Mouse (Mus musculus) neural tube, embryonic 13.5 days (tissue): ENCODE data around the gene Pcbp2. TPM values are rescaled to one million over a fixed set of nuclear protein-coding genes. Genes with fewer than 3 reads are reported as not detected.

Experiments used
- ATAC-seq: fragments of 200-750 bp; cut with Nextera tagmentation; 2 replicates; pipeline ENCODE4 v1.8.0; 2017; ENCODE audit warnings: low read depth, mild to moderate bottlenecking, moderate TSS enrichment, moderate library complexity
- H3K27ac ChIP-seq: fragments of 300-500 bp; sonication (generic); replicated peaks from 2 replicates; pipeline ENCODE4 v1.5.1; 2015; ENCODE audit warnings: moderate library complexity, mild to moderate bottlenecking, inconsistent platforms
- H3K27me3 ChIP-seq: fragments of 300-500 bp; sonication (generic); 2 replicates; pipeline ENCODE4 v1.6.1; 2015; ENCODE audit warnings: mild to moderate bottlenecking, inconsistent platforms
- H3K36me3 ChIP-seq: fragments of 300-500 bp; sonication (generic); 2 replicates; pipeline ENCODE4 v1.6.1; 2015; ENCODE audit warnings: mild to moderate bottlenecking, inconsistent platforms
- H3K4me1 ChIP-seq: fragments of 300-500 bp; sonication (generic); replicated peaks from 2 replicates; pipeline ENCODE4 v1.6.1; 2015; ENCODE audit warnings: inconsistent platforms
- H3K4me2 ChIP-seq: fragments of 300-500 bp; sonication (generic); 2 replicates; pipeline ENCODE4 v1.6.1; 2015; ENCODE audit warnings: inconsistent platforms, mild to moderate bottlenecking, moderate library complexity
- H3K4me3 ChIP-seq: fragments of 300-500 bp; sonication (generic); 2 replicates; pipeline ENCODE4 v1.5.1; 2015; ENCODE audit warnings: mild to moderate bottlenecking, inconsistent platforms
- H3K9ac ChIP-seq: fragments of 300-500 bp; sonication (generic); 2 replicates; pipeline ENCODE4 v1.6.1; 2015; ENCODE audit warnings: moderate library complexity, mild to moderate bottlenecking, inconsistent platforms
- H3K9me3 ChIP-seq: fragments of 300-500 bp; sonication (generic); 2 replicates; pipeline ENCODE4 v1.6.1; 2016; ENCODE audit warnings: inconsistent platforms
- WGBS: fragments of 180-500 bp; shearing (Covaris S2); methylation state at CpG from one replicate; pipeline ENCODE4 v1.1.7; 2015; 5-methylcytosine and 5-hydroxymethylcytosine counted together
- polyA plus RNA-seq: library from polyadenylated mRNA; unstranded; fragments of >200 nt; fragmentation: Nextera tagmentation; extraction: Ambion mirVana; gene quantifications from 2 replicates; pipeline ENCODE4 v1.2.1, GENCODE M21; 2015

The Pcbp2 gene
- polyA plus RNA-seq, 1 experiment from 2014 or later = 142 TPM

GRCm38 (mm10) chr15:102470605-102471294, 411 bp downstream of the Pcbp2 start:
- peak; percentile 85 for ATAC-seq
- H3K4me1 ChIP-seq = peaks cover 20% of the 10 kb centered on the region
- peaks cover 27% of the 10 kb centered on the region for H3K36me3 ChIP-seq
- under 1% methylated on average over 36 of the region's 67 CpGs for WGBS
- H3K4me3 ChIP-seq = peak overlapping the region; percentile 74
- peaks cover 4% of the 10 kb centered on the region; the same call in 1 of the 2 replicates for H3K9me3 ChIP-seq
- peak overlapping the region; percentile 95 for H3K27ac ChIP-seq
- H3K4me2 ChIP-seq = peak overlapping the region; percentile 73
- H3K27me3 ChIP-seq = no peaks in the 10 kb centered on the region
- H3K9ac ChIP-seq = peak overlapping the region; percentile 88

GRCm38 (mm10) chr15:102471295-102471645, 931 bp downstream of the Pcbp2 start:
- peak overlapping the region; percentile 74 for H3K4me3 ChIP-seq
- peak overlapping the region; percentile 73 for H3K4me2 ChIP-seq
- H3K27me3 ChIP-seq = no peaks in the 10 kb centered on the region
- H3K36me3 ChIP-seq = peaks cover 32% of the 10 kb centered on the region
- peaks cover 20% of the 10 kb centered on the region for H3K4me1 ChIP-seq
- peak overlapping the region; percentile 88 for H3K9ac ChIP-seq
- H3K9me3 ChIP-seq = peaks cover 4% of the 10 kb centered on the region; the same call in 1 of the 2 replicates
- peak overlapping the region; percentile 95 for H3K27ac ChIP-seq
- WGBS = under 1% methylated on average over 10 of the region's 10 CpGs
- no peak for ATAC-seq

- Histone ChIP-seq H3K4me3 (peak overlapping the region; percentile 74), H3K27me3 (no peaks in the 10 kb centered on the region), H3K9me3 (peaks cover 4% of the 10 kb centered on the region; the same call in 1 of the 2 replicates), H3K9ac (peak overlapping the region; percentile 88), H3K36me3 (peaks cover 36% of the 10 kb centered on the region), H3K27ac (no peak overlapping the region), H3K4me2 (peak overlapping the region; percentile 73), H3K4me1 (peaks cover 20% of the 10 kb centered on the region)
- no peak for ATAC-seq
Measured at GRCm38 (mm10) chr15:102471727-102472126, 1.4 kb downstream of the Pcbp2 start.

- 75% methylated on average over 2 of the region's 2 CpGs for WGBS
- H3K4me2 ChIP-seq = no peak overlapping the region
- H3K9ac ChIP-seq = no peak overlapping the region
- H3K4me1 ChIP-seq = peaks cover 20% of the 10 kb centered on the region
- peaks cover 50% of the 10 kb centered on the region for H3K36me3 ChIP-seq
- H3K9me3 ChIP-seq = peaks cover 4% of the 10 kb centered on the region; the same call in 1 of the 2 replicates
- no peak overlapping the region for H3K27ac ChIP-seq
- no peaks in the 10 kb centered on the region for H3K27me3 ChIP-seq
- no peak for ATAC-seq
- H3K4me3 ChIP-seq = no peak overlapping the region
Measured at GRCm38 (mm10) chr15:102473246-102473645, 2.9 kb downstream of the Pcbp2 start.

- 86% methylated on average over 2 of the region's 2 CpGs for WGBS
- ATAC-seq = no peak
- Histone ChIP-seq H3K4me1 (peaks cover 20% of the 10 kb centered on the region), H3K36me3 (peaks cover 58% of the 10 kb centered on the region), H3K9ac (no peak overlapping the region), H3K9me3 (no peaks in the 10 kb centered on the region), H3K27ac (no peak overlapping the region), H3K27me3 (no peaks in the 10 kb centered on the region), H3K4me2 (no peak overlapping the region), H3K4me3 (no peak overlapping the region)
Measured at GRCm38 (mm10) chr15:102474520-102474919, 4.2 kb downstream of the Pcbp2 start.

GRCm38 (mm10) chr15:102483136-102483535, 12.8 kb downstream of the Pcbp2 start:
- H3K9ac ChIP-seq = no peak overlapping the region
- no peak overlapping the region for H3K4me3 ChIP-seq
- no peak overlapping the region for H3K4me2 ChIP-seq
- no peaks in the 10 kb centered on the region for H3K4me1 ChIP-seq
- no peaks in the 10 kb centered on the region for H3K27me3 ChIP-seq
- H3K36me3 ChIP-seq = peaks cover 83% of the 10 kb centered on the region
- no peaks in the 10 kb centered on the region for H3K9me3 ChIP-seq
- no peak for ATAC-seq
- no peak overlapping the region for H3K27ac ChIP-seq
- WGBS = 94% methylated on average over 3 of the region's 3 CpGs

- no peaks in the 10 kb centered on the region for H3K9me3 ChIP-seq
- no peak overlapping the region for H3K27ac ChIP-seq
- 92% methylated on average over 12 of the region's 12 CpGs for WGBS
- no peaks in the 10 kb centered on the region for H3K4me1 ChIP-seq
- H3K36me3 ChIP-seq = peaks cover 87% of the 10 kb centered on the region
- no peaks in the 10 kb centered on the region for H3K27me3 ChIP-seq
- H3K9ac ChIP-seq = no peak overlapping the region
- H3K4me2 ChIP-seq = no peak overlapping the region
- no peak overlapping the region for H3K4me3 ChIP-seq
- ATAC-seq = no peak
Measured at GRCm38 (mm10) chr15:102485853-102486252, 15.5 kb downstream of the Pcbp2 start.

GRCm38 (mm10) chr15:102487664-102488063, 17.3 kb downstream of the Pcbp2 start:
- no peak overlapping the region for H3K9ac ChIP-seq
- no peak overlapping the region for H3K27ac ChIP-seq
- no peaks in the 10 kb centered on the region for H3K4me1 ChIP-seq
- H3K4me2 ChIP-seq = no peak overlapping the region
- 74% methylated on average over 1 of the region's 1 CpGs for WGBS
- H3K36me3 ChIP-seq = peaks cover 84% of the 10 kb centered on the region
- no peak overlapping the region for H3K4me3 ChIP-seq
- ATAC-seq = no peak
- H3K9me3 ChIP-seq = no peaks in the 10 kb centered on the region
- H3K27me3 ChIP-seq = no peaks in the 10 kb centered on the region

GRCm38 (mm10) chr15:102498322-102498721, 28.0 kb downstream of the Pcbp2 start:
- no peak for ATAC-seq
- no peaks in the 10 kb centered on the region for H3K9me3 ChIP-seq
- no peak overlapping the region for H3K4me2 ChIP-seq
- no peaks in the 10 kb centered on the region for H3K4me1 ChIP-seq
- H3K27ac ChIP-seq = no peak overlapping the region
- 90% methylated on average over 3 of the region's 3 CpGs for WGBS
- H3K36me3 ChIP-seq = peaks cover 96% of the 10 kb centered on the region
- H3K4me3 ChIP-seq = no peak overlapping the region
- no peaks in the 10 kb centered on the region for H3K27me3 ChIP-seq
- H3K9ac ChIP-seq = no peak overlapping the region

- H3K4me3 ChIP-seq = no peak overlapping the region
- H3K9me3 ChIP-seq = no peaks in the 10 kb centered on the region
- WGBS = 78% methylated on average over 3 of the region's 3 CpGs
- H3K27me3 ChIP-seq = no peaks in the 10 kb centered on the region
- no peak overlapping the region for H3K27ac ChIP-seq
- no peak for ATAC-seq
- no peak overlapping the region for H3K9ac ChIP-seq
- H3K4me2 ChIP-seq = no peak overlapping the region
- H3K36me3 ChIP-seq = peaks cover 96% of the 10 kb centered on the region
- no peaks in the 10 kb centered on the region for H3K4me1 ChIP-seq
Measured at GRCm38 (mm10) chr15:102499370-102499769, 29.0 kb downstream of the Pcbp2 start.

GRCm38 (mm10) chr15:102499851-102500250, 29.5 kb downstream of the Pcbp2 start:
- 89% methylated on average over 6 of the region's 6 CpGs for WGBS
- no peak overlapping the region for H3K9ac ChIP-seq

GRCm38 (mm10) chr15:102500479-102500878, 30.1 kb downstream of the Pcbp2 start:
- no peaks in the 10 kb centered on the region for H3K4me1 ChIP-seq
- no peaks in the 10 kb centered on the region for H3K9me3 ChIP-seq
- H3K36me3 ChIP-seq = peaks cover 96% of the 10 kb centered on the region
- H3K4me2 ChIP-seq = no peak overlapping the region
- no peak overlapping the region for H3K9ac ChIP-seq
- 94% methylated on average over 5 of the region's 5 CpGs for WGBS
- H3K27me3 ChIP-seq = no peaks in the 10 kb centered on the region
- no peak for ATAC-seq
- H3K4me3 ChIP-seq = no peak overlapping the region
- no peak overlapping the region for H3K27ac ChIP-seq

More at GRCm38 (mm10) chr15:102499851-102500250, 29.5 kb downstream of the Pcbp2 start:
- Histone ChIP-seq H3K9me3 (no peaks in the 10 kb centered on the region), H3K36me3 (peaks cover 96% of the 10 kb centered on the region), H3K4me3 (no peak overlapping the region), H3K27ac (no peak overlapping the region), H3K27me3 (no peaks in the 10 kb centered on the region), H3K4me1 (no peaks in the 10 kb centered on the region), H3K4me2 (no peak overlapping the region)
- ATAC-seq = no peak
